Mouse (Mus musculus) heart, postnatal 0 days (tissue): Measurements from ENCODE around the gene Orc2.

Experiments
- CTCF ChIP-seq: IDR thresholded peaks from 2 replicates; pipeline ENCODE4 v1.5.1; 2016; ENCODE audit warnings: antibody characterized with exemption, control low read depth, low read depth
- EP300 ChIP-seq: IDR thresholded peaks from 2 replicates; pipeline ENCODE4 v1.6.1; 2016; ENCODE audit warnings: antibody characterized with exemption, low read depth

DNA sequence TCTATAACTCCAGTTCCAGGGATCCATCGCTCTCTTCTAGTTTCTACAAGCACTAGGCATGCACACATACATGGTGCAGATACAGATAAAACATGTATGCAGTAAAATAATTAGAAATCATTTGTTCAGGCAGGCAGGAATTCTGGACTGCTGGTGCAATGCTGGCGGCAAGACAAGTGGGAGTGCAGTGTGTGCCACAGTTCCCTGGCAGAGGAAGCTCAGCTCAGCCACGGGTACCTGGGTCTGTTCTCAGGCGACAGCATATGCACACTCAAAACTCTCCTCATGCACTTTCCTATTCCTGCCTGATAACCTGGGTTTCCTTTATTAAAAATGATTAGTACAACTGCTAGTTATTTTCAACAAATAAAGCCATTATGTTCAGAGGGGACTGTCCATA, 39.9 kb downstream of the Orc2 start:
- TF ChIP-seq EP300 (no peak), CTCF (no peak)
